Mouse (Mus musculus) left cerebral cortex, postnatal 14 days (tissue): ENCODE data around the gene Gmeb2. TPM values are rescaled to one million over a fixed set of nuclear protein-coding genes. Genes with fewer than 3 reads are reported as not detected.
"Not testable (repeated sequence)": the region's sequence is repeated elsewhere in the genome, so short reads cannot be mapped to it uniquely, and the experiment has no call there.

Experiments
- DNase-seq, 2 experiments: peaks; one replicate each; pipeline ENCODE4 v3.0.0; 2021 to 2022; ENCODE audit warnings: low spot score in 2 of 2, mixed read lengths in 1 of 2
- intact Hi-C: fragments of 180-260 bp; cut with DNase I; formaldehyde crosslinking; loops from one replicate; pipeline ENCODE4 v1.15.1; 2025
- long read RNA-seq, 2 experiments: library from polyadenylated mRNA; stranded (forward); transcript quantifications; one replicate each; pipeline ENCODE4 v2.0.0; 2021
- total RNA-seq, 2 experiments: library from RNA; stranded (reverse); gene quantifications; 2 replicates each; pipeline ENCODE4 v1.2.3; 2021

The Gmeb2 gene
- total RNA-seq = 10 to 100 TPM; 18.3 to 20.0 TPM
- long read RNA-seq, experiment 1, full-length matches to known transcripts = 1 of 3 reads
- long read RNA-seq, experiment 1, partial matches to known transcripts = 0 of 3 reads
- long read RNA-seq, experiment 1, other reads (novel, unspliced or antisense) = 2 of 3 reads
- long read RNA-seq, experiment 2, full-length matches to known transcripts = 6 of 10 reads
- long read RNA-seq, experiment 2, partial matches to known transcripts = 1 of 10 reads
- long read RNA-seq, experiment 2, other reads (novel, unspliced or antisense) = 3 of 10 reads

DNA sequence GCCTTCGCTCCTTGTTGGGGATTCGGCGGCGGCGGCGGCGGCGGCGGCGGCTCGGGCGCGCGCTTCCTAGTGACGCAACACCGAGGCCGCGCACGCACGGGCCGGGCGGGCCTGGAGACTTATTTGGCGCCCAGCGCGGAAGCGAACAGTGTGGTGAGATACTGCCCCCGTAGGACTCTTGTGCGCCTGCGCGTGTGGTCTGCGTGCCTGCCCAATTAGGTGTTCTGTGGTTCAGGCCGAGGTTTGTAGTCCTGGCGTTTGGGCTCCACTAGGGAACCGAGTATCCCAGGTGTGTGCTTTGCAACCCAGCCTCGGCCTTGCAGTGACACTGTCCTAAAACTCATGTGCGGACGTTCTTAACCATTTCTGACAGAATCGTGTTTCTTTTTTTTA, at the start of gene Gmeb2:
Gene Gmeb2, minus strand, starts transcription at position 78 of the 393 bp plus-strand sequence.
- DNase-seq = peak; percentile 94 to 96
- intact Hi-C loops = not testable (repeated sequence)

- intact Hi-C loops = loop anchor here (1.0 kb wide), 1 partner anchor 148 kb away; no protein-coding TSS in a partner anchor
- DNase-seq = peak; percentile 83 to 88
These were observed 46.2 kb upstream of the Gmeb2 start for GRCm38 (mm10) chr2:181334023-181334422.

DNA sequence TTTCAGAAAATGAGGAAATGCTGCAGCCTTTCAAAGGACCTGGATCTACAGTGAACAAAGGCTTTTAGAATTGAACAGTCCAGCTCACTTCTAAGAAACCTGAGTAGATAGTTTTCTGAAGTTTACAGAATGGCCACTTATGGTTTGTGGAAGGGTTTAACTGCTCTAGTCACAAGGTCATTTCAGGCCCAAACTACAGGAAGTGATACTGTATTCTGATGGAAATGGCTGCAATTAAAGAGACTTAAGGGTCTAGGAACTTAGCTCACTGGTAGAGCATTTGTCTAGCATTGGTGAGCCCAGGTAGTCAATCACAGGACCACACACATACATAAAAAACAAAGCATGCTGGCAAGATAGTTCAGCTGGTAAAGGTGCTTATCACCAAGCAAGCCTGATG, 44.7 kb upstream of the Gmeb2 start:
- no peak for DNase-seq
- intact Hi-C loops = no loop called here

DNA sequence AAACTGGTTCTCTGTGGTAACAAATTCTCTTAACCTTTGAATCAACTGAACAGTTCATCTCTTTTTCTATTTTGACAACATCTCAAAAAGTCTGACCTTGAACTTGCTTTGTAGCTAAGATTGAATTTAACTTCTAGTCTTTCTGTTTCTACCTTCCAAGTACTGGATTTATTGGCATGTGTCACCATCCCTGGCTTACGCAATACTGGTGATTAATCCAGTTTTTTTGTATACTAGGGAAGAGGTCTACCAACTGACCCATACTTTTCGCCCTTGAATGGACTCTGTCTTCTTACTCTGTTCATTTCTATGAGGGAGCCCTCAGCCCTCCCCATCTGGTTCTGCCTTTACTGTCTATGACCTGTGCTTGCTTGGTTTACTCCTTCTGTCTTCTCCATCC, 38.3 kb upstream of the Gmeb2 start:
- no peak for DNase-seq
- intact Hi-C loops = no loop called here

- intact Hi-C loops = loop anchor here (5.0 kb wide), 1 partner anchor 40 kb away; the partner anchor contains the start of gene Zgpat
- DNase-seq = no peak
These were observed 34.3 kb upstream of the Gmeb2 start for GRCm38 (mm10) chr2:181322136-181322535.

DNA sequence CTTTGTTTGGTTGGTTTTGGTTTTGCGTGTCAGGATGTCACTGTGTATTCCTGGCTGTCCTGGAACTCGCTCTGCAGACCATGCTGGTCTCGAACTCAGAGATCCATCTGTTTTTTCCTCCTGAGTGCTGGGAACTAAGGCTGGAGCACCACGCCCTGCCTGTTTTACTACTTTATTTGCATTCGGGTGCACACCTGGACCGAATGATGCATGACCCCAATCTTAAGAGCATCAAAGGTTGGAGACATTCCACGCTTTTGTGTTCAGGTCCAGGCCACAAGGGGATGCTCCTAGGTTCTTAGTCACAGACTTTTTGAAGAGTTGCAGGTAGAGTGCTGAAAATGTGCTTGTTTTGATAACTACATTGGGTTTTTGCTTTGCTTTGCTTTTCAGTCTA, 32.3 kb upstream of the Gmeb2 start:
- no peak for DNase-seq
- intact Hi-C loops = loop anchor here (5.0 kb wide), 1 partner anchor 42 kb away; the partner anchor contains the start of gene Zgpat

- DNase-seq = peak; percentile 81
- intact Hi-C loops = loop anchor here (5.0 kb wide), 1 partner anchor 43 kb away; the partner anchor contains the start of gene Zgpat
These were observed 31.6 kb upstream of the Gmeb2 start, which contains the start of gene Rtel1 for GRCm38 (mm10) chr2:181319248-181320102. TSS of gene Rtel1 (plus strand) at chr2:181319739.

DNA sequence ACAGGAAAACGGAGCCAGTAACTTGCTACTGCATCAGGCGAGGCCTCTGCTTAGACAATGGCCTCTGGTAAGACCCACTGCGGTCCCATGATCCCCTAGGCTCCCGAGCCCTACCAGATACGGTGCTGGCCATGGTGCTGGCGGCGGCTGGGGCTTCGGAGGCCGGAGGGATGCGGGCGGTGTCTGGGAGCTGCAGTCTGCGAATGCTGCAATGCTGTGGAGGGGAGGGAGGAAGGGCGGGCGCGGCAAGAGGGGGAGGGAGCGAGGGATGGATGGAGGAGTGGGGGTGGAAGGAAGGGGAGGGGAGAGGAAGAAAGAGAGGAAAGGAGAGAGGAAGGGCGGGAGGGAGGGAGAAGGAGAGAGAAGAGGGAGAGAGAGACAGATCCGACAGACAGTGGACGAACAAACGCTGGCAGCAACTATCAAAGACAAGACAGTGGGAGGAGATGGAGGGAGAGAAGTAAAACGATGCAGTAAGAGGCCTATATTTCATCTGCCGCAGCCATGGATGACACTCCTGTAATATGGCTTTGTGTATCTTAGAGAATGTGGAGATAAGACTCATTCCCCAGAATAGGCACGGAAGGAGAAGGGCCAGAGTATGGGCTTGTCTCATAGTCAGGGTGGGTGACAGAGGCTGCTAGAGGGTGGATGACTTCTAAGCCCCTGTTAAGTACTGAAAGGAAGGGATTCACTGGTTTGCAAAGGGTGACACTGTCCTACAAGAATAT, 26.4 kb upstream of the Gmeb2 start, which contains the start of gene Stmn3:
Gene Stmn3, minus strand, starts transcription at position 421 of the 731 bp plus-strand sequence.
- intact Hi-C loops = no loop called here
- peak; percentile 71 to 81 for DNase-seq

DNA sequence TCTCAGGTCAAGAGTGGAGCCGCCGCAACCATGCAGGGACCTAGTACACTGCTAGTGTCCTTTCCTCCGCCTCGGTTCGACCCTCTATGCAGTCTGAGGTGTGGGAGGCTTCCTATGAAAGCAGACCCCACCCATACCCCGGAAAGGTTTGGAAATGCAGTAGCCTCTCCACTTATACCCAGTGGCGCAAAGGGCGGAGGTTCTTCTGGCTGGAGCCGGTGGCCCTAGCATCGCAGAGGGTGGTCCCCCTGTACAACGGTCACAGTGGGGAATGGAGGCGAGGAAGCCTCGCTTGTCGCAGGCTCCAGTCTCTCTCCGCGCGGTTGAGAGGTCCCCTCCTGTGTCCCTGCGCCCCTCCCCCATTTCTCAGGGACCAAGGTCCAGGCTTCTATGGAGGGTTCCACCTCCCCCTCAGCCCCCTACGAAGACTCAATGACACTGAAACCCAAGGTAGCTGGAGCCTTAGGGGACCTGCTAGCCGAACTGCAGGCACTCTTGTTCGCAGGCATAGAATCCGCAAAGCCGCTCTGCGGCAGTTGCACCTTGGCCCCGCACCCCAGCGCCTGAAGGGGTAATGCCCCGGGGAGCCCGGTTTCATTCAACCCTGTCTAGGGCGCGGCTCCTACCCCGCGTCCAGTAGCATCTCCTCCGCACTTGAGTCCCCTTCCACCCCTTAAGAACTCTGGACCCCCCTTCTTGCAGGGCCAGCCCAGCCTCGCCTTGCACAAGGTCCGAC, 25.7 kb upstream of the Gmeb2 start:
- peak; percentile 27 to 33 for DNase-seq
- intact Hi-C loops = no loop called here

DNA sequence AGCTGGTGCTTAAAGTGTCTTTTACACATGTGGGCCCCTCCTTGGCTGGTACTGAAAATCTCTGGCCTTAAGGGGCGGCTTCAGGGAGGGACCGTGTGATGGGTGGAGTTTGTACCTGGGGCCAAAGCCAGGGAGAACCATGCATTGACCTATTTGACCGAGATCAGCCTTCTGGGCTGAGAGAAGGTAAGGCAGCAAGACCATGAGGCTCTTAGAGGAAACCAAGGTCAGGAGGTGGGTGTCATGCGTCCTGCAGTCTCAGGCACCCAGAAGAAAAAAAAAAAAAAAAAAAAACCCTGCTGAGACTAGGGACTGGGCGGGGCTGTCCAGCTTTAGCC, 25.1 kb upstream of the Gmeb2 start:
- intact Hi-C loops = no loop called here
- no peak for DNase-seq

DNA sequence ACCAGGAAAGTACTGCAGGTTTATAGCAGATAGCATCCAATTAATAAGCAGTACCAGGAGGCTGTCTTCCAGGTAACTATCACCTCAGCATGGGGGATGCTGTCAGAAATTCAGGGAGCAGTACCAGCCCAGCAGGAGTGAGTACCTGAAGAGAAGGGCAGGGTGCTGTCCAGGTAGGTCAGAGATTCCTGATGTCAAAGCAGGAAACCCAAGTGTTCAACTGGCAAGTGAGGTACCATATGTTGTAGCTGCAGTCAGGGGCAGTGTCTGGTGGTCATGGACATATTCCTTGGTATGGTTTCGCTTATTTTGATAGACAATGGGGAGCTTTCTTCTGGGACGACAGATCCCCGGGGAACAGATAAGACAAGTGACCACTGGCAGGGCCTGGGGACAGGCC, 24.6 kb upstream of the Gmeb2 start:
- intact Hi-C loops = no loop called here
- no peak for DNase-seq

DNA sequence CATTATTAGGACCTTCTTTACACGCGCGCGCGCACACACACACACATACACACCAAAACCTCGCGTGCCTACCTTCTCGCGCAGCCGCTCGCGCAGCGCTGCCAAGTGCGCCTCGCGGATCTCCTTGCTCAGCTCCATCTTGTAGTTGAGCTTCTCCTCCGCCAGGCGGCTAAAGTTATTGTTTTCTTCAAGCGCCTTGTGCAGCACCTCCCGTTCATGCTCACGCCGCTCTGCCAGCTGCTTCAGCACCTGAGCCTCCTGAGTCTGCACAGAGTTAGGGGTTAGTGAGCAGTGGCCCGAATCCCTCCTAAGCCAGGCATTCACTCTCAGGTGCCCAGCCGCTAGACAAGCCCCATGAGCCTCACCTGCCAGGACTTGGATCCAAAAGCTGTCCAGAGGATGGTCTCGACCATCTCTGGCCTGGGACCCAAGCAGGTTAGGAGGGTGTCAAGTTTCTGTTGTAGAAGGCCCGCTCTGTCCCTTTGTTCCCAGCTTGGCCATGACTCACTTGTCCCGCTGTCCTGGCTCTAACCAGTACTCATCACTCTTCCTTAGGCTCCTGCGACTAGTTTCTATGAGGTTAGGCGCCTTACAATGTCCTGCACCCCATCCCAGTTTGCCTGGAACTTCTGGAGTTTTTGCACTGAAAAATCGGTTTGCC, 19.4 kb upstream of the Gmeb2 start:
- peak; percentile 71 to 85 for DNase-seq
- intact Hi-C loops = loop anchor here (2.0 kb wide), 1 partner anchor 120 kb away; the partner anchor contains the start of gene Ppdpf

- DNase-seq = no peak
- intact Hi-C loops = no loop called here
These were observed 17.1 kb upstream of the Gmeb2 start for GRCm38 (mm10) chr2:181304944-181305343.

GRCm38 (mm10) chr2:181302041-181302440, 14.2 kb upstream of the Gmeb2 start:
- DNase-seq = no peak
- intact Hi-C loops = no loop called here

DNA sequence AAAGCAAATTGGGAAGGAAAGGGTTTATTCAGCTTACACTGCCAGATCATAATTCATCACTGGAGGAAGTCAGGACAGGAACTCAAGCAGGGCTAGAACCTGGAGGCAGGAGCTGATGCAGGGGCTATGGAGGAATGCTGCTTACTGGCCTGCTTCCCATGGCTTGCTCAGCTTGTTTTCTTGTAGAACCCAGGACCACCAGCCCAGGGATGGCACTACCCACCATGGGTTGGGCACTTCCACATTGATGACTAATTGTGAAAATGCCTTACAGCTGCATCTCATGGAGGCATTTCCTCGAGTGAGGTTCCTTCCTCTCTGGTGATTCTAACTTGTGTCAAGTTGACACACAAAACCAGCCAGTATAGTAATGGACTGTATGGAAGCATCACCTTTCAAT, 3.1 kb upstream of the Gmeb2 start:
- no peak for DNase-seq
- intact Hi-C loops = no loop called here

DNA sequence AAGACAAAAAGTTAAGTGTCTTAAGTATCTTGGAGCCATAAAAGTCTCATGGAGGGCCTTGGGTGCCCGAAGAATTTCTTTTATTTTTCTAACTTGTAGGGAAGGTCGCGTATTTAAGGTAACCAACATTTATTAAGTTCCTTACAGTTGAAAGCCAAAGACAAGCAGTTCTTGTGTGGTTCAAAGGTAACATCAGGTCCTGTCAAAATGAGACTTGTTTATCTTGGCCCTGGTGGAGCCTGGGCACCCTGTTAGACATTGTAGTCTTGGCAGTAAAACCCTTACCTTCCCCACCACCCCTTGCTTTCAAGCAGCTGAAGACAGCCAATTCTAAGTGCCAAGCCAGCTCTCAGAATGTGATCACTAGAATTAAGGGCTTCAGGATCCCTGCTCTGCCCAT, 856 bp upstream of the Gmeb2 start:
- no peak for DNase-seq
- intact Hi-C loops = no loop called here

GRCm38 (mm10) chr2:181287338-181287957, 387 bp downstream of the Gmeb2 start:
- intact Hi-C loops = no loop called here
- peak; percentile 74 to 79 for DNase-seq
